Mouse (Mus musculus): ENCODE measurements around the gene Adgrv1. TPM values are rescaled to one million over a fixed set of nuclear protein-coding genes. Genes with fewer than 3 reads are reported as not detected.
A peak's percentile ranks its signal among the peaks of the same experiment; 100 is the strongest.
"Not testable (repeated sequence)": the region's sequence is repeated elsewhere in the genome, so short reads cannot be mapped to it uniquely, and the experiment has no call there.

Gene Adgrv1
- polyA plus RNA-seq, 1 experiment from 2014 or later = 4.6 TPM

DNA sequence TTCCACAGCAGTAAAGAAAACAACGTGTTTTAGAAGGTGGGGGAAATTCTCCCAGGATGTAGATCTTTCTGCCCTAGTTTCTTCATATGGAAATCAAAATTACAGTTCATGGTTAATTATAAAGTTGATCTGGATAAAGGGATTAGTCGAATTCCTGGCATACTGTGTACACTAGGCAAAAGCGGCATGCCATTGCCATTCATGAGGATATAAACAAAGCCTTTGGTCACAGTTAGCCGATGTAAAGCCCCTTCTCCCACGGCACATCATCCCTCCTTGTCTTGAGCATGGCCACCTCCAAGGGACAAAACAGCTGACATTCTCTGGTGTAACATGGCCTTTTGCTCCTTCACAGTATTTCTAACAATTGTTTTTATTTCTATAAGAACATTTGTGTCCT, 2.4 kb downstream of the Adgrv1 start:
- Histone ChIP-seq H3K9me3 (ENCODE audit: control insufficient read depth, low read length) (no peaks in the 10 kb centered on the region), H3K27me3 (ENCODE audit: control insufficient read depth, insufficient read depth, low read length) (peaks cover 6% of the 10 kb centered on the region; the same call in 1 of the 2 replicates), H3K4me1 (ENCODE audit: control insufficient read depth, insufficient read depth, low read length) (no peaks in the 10 kb centered on the region), H3K27ac (ENCODE audit: low read depth, low read length) (no peak overlapping the region), H3K36me3 (ENCODE audit: control insufficient read depth, insufficient read depth, low read length) (no peaks in the 10 kb centered on the region), H3K4me3 (ENCODE audit: low read length) (no peak overlapping the region), H3K9ac (ENCODE audit: low read depth, low read length) (no peak overlapping the region), H3K4me2 (replicated peaks; ENCODE audit: low read depth, low read length) (no peak overlapping the region)
- ATAC-seq (ENCODE audit: low FRiP score, low TSS enrichment) = no peak
- WGBS = 84% methylated on average over 5 of the region's 5 CpGs

DNA sequence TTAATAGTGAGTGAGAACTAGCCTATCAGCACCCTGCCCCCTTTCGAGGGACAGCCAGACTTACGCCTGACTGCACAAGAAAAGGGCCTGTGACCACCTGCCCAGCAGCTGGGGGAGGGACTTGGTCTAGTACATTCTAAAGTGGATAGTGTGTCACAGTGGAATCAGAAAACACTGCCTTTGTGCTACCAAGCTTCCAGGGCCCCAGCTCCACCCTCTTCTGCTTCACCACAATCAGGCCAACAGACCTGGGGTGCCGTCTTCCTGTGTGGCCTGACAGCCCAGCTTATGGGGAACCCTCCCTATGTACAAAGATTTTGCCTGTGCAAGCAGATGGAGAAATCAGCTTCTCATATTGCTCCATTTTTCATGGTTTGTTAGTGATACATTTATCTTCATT, 3.6 kb downstream of the Adgrv1 start:
- Histone ChIP-seq H3K9ac (ENCODE audit: low read depth, low read length) (no peak overlapping the region), H3K9me3 (ENCODE audit: control insufficient read depth, low read length) (no peaks in the 10 kb centered on the region), H3K27me3 (ENCODE audit: control insufficient read depth, insufficient read depth, low read length) (peaks cover 6% of the 10 kb centered on the region; the same call in 1 of the 2 replicates), H3K4me2 (replicated peaks; ENCODE audit: low read depth, low read length) (no peak overlapping the region), H3K36me3 (ENCODE audit: control insufficient read depth, insufficient read depth, low read length) (no peaks in the 10 kb centered on the region), H3K4me1 (ENCODE audit: control insufficient read depth, insufficient read depth, low read length) (no peaks in the 10 kb centered on the region), H3K27ac (ENCODE audit: low read depth, low read length) (no peak overlapping the region), H3K4me3 (ENCODE audit: low read length) (no peak overlapping the region)
- ATAC-seq (ENCODE audit: low FRiP score, low TSS enrichment) = peak; percentile 33; the same call in 1 of the 2 replicates
- WGBS = 29% methylated on average over 3 of the region's 3 CpGs

DNA sequence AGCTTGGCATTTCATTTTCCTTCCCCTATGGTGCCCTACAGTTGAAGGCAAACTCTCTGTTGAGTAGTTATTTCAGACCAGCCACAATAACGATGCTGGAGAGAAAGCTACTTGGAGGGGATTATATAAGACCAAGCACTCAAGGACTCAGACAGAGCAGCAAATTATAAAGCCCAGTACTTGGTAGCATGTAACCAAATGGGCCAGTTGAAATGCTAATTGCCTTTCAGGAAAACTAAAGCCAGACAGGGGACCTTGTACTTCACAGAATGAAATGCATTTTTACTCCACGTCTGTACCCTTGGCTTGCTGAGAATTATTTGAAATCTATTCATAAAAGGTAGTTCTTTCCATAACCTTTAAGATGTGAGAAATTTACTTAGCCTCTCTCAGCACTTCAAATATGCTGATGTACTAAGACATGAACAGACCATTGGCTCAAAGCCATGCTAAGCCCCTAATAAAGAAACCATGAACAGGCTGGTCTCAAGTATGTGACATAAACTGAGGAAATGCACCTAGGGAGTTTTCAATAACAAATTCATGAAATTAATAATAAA, 4.2 kb downstream of the Adgrv1 start:
- no peaks in the 10 kb centered on the region for H3K4me1 ChIP-seq (ENCODE audit: control insufficient read depth, insufficient read depth, low read length)
- H3K36me3 ChIP-seq (ENCODE audit: control insufficient read depth, insufficient read depth, low read length) = no peaks in the 10 kb centered on the region
- H3K4me3 ChIP-seq (ENCODE audit: low read length) = no peak overlapping the region
- H3K27ac ChIP-seq (ENCODE audit: low read depth, low read length) = no peak overlapping the region
- WGBS = 65% methylated on average over 2 of the region's 2 CpGs
- H3K4me2 ChIP-seq (replicated peaks; ENCODE audit: low read depth, low read length) = no peak overlapping the region
- H3K27me3 ChIP-seq (ENCODE audit: control insufficient read depth, insufficient read depth, low read length) = peaks cover 6% of the 10 kb centered on the region; the same call in 1 of the 2 replicates
- no peaks in the 10 kb centered on the region for H3K9me3 ChIP-seq (ENCODE audit: control insufficient read depth, low read length)
- no peak overlapping the region for H3K9ac ChIP-seq (ENCODE audit: low read depth, low read length)
- no peak for ATAC-seq (ENCODE audit: low FRiP score, low TSS enrichment)

GRCm38 (mm10) chr13:81627861-81628260, 5.1 kb downstream of the Adgrv1 start:
- not testable (repeated sequence) for H3K4me3 ChIP-seq (ENCODE audit: low read length)

DNA sequence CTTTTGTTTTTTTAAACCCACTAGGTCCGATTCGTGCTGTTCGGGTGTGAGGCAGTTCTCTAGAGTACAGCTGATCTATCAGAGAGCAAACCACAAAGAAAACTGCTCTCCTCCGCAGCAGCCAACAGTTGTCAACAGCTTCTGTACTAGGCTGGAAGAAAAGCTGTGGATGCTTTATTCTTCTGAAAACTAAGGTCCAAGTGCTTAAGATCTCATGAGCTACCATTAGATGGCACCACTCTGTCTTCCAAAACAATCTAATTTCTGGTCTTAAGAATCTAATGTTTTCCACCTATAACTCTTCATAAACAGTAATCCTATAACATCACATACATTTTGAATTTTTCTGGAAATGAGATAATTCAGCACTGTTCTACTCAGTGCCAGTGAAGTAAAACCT, 22.6 kb downstream of the Adgrv1 start:
- 77% methylated on average over 4 of the region's 4 CpGs for WGBS
- Histone ChIP-seq H3K36me3 (ENCODE audit: control insufficient read depth, insufficient read depth, low read length) (no peaks in the 10 kb centered on the region), H3K4me3 (ENCODE audit: low read length) (no peak overlapping the region), H3K4me2 (replicated peaks; ENCODE audit: low read depth, low read length) (no peak overlapping the region), H3K27me3 (ENCODE audit: control insufficient read depth, insufficient read depth, low read length) (no peaks in the 10 kb centered on the region), H3K27ac (ENCODE audit: low read depth, low read length) (no peak overlapping the region), H3K4me1 (ENCODE audit: control insufficient read depth, insufficient read depth, low read length) (no peaks in the 10 kb centered on the region), H3K9me3 (ENCODE audit: control insufficient read depth, low read length) (no peaks in the 10 kb centered on the region), H3K9ac (ENCODE audit: low read depth, low read length) (no peak overlapping the region)
- no peak for ATAC-seq (ENCODE audit: low FRiP score, low TSS enrichment)

More at GRCm38 (mm10) chr13:81627861-81628260, 5.1 kb downstream of the Adgrv1 start:
- not testable (repeated sequence) for H3K27ac ChIP-seq (ENCODE audit: low read depth, low read length); H3K27me3 ChIP-seq (ENCODE audit: control insufficient read depth, insufficient read depth, low read length); ATAC-seq (ENCODE audit: low FRiP score, low TSS enrichment); H3K36me3 ChIP-seq (ENCODE audit: control insufficient read depth, insufficient read depth, low read length); H3K4me2 ChIP-seq (replicated peaks; ENCODE audit: low read depth, low read length); H3K9me3 ChIP-seq (ENCODE audit: control insufficient read depth, low read length); H3K9ac ChIP-seq (ENCODE audit: low read depth, low read length); H3K4me1 ChIP-seq (ENCODE audit: control insufficient read depth, insufficient read depth, low read length)
- WGBS = 92% methylated on average over 1 of the region's 1 CpGs

DNA sequence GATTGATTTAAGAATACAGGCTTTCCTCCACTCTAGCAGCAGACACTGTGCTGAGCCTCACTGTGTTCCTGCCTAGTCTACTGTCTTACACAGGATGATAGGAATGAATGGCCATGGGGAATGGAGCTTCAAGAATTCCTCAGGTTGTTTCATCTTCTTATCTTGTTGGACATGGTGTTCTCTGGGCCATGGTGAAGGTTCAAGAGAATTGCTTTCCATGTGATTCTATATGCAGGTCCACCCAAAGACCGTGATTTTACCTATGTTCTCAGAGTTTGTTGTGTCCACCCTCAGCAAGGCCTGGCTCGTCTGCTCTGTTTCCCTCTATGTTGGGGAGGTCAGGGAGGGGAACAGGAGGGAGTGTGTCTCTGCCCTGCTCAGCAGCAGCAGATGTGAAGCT, 26.0 kb downstream of the Adgrv1 start:
- H3K36me3 ChIP-seq (ENCODE audit: control insufficient read depth, insufficient read depth, low read length) = no peaks in the 10 kb centered on the region

GRCm38 (mm10) chr13:81596910-81597607, 35.9 kb downstream of the Adgrv1 start:
- H3K27me3 ChIP-seq (ENCODE audit: control insufficient read depth, insufficient read depth, low read length) = no peaks in the 10 kb centered on the region
- H3K4me2 ChIP-seq (replicated peaks; ENCODE audit: low read depth, low read length) = no peak overlapping the region
- H3K9me3 ChIP-seq (ENCODE audit: control insufficient read depth, low read length) = no peaks in the 10 kb centered on the region
- 78% methylated on average over 9 of the region's 9 CpGs for WGBS
- H3K4me3 ChIP-seq (ENCODE audit: low read length) = no peak overlapping the region
- no peak overlapping the region for H3K9ac ChIP-seq (ENCODE audit: low read depth, low read length)
- H3K27ac ChIP-seq (ENCODE audit: low read depth, low read length) = no peak overlapping the region
- H3K4me1 ChIP-seq (ENCODE audit: control insufficient read depth, insufficient read depth, low read length) = no peaks in the 10 kb centered on the region
- ATAC-seq (ENCODE audit: low FRiP score, low TSS enrichment) = no peak
- H3K36me3 ChIP-seq (ENCODE audit: control insufficient read depth, insufficient read depth, low read length) = no peaks in the 10 kb centered on the region

More for the DNA sequence above, 26.0 kb downstream of the Adgrv1 start:
- Histone ChIP-seq H3K4me1 (ENCODE audit: control insufficient read depth, insufficient read depth, low read length) (no peaks in the 10 kb centered on the region), H3K4me2 (replicated peaks; ENCODE audit: low read depth, low read length) (no peak overlapping the region), H3K27ac (ENCODE audit: low read depth, low read length) (no peak overlapping the region), H3K4me3 (ENCODE audit: low read length) (no peak overlapping the region), H3K9ac (ENCODE audit: low read depth, low read length) (no peak overlapping the region), H3K27me3 (ENCODE audit: control insufficient read depth, insufficient read depth, low read length) (no peaks in the 10 kb centered on the region), H3K9me3 (ENCODE audit: control insufficient read depth, low read length) (no peaks in the 10 kb centered on the region)
- 81% methylated on average over 2 of the region's 2 CpGs for WGBS
- no peak for ATAC-seq (ENCODE audit: low FRiP score, low TSS enrichment)

- H3K4me2 ChIP-seq (replicated peaks; ENCODE audit: low read depth, low read length) = no peak overlapping the region
- no peaks in the 10 kb centered on the region; the same call in 1 of the 2 replicates for H3K9me3 ChIP-seq (ENCODE audit: control insufficient read depth, low read length)
- no peak overlapping the region for H3K4me3 ChIP-seq (ENCODE audit: low read length)
- no peaks in the 10 kb centered on the region for H3K36me3 ChIP-seq (ENCODE audit: control insufficient read depth, insufficient read depth, low read length)
- H3K4me1 ChIP-seq (ENCODE audit: control insufficient read depth, insufficient read depth, low read length) = no peaks in the 10 kb centered on the region
- no peaks in the 10 kb centered on the region for H3K27me3 ChIP-seq (ENCODE audit: control insufficient read depth, insufficient read depth, low read length)
- H3K27ac ChIP-seq (ENCODE audit: low read depth, low read length) = no peak overlapping the region
- 80% methylated on average over 8 of the region's 8 CpGs for WGBS
- 0 out of 2 replicates have a peak, but pooled peaks have one; percentile 39 for ATAC-seq (ENCODE audit: low FRiP score, low TSS enrichment)
- no peak overlapping the region for H3K9ac ChIP-seq (ENCODE audit: low read depth, low read length)
Observed at GRCm38 (mm10) chr13:81578692-81579091, 54.3 kb downstream of the Adgrv1 start.

- H3K4me2 ChIP-seq (replicated peaks; ENCODE audit: low read depth, low read length) = peak overlapping the region; percentile 36
- H3K27me3 ChIP-seq (ENCODE audit: control insufficient read depth, insufficient read depth, low read length) = no peaks in the 10 kb centered on the region
- 0 out of 2 replicates have a peak, but pooled peaks cover 6% of the 10 kb centered on the region for H3K4me1 ChIP-seq (ENCODE audit: control insufficient read depth, insufficient read depth, low read length)
- H3K9me3 ChIP-seq (ENCODE audit: control insufficient read depth, low read length) = no peaks in the 10 kb centered on the region
- no peak overlapping the region for H3K9ac ChIP-seq (ENCODE audit: low read depth, low read length)
- H3K27ac ChIP-seq (ENCODE audit: low read depth, low read length) = peak overlapping the region; percentile 51
- whole genome bisulfite sequencing = 36% methylated on average over 12 of the region's 12 CpGs
- peak overlapping the region; percentile 25; the same call in 1 of the 2 replicates for H3K4me3 ChIP-seq (ENCODE audit: low read length)
- no peaks in the 10 kb centered on the region for H3K36me3 ChIP-seq (ENCODE audit: control insufficient read depth, insufficient read depth, low read length)
- peak; percentile 98 for ATAC-seq (ENCODE audit: low FRiP score, low TSS enrichment)
Observed at GRCm38 (mm10) chr13:81570241-81570821, 62.6 kb downstream of the Adgrv1 start.
